8 mouse cellular contexts compared by ENCODE assay signal in the genomic region with DNA sequence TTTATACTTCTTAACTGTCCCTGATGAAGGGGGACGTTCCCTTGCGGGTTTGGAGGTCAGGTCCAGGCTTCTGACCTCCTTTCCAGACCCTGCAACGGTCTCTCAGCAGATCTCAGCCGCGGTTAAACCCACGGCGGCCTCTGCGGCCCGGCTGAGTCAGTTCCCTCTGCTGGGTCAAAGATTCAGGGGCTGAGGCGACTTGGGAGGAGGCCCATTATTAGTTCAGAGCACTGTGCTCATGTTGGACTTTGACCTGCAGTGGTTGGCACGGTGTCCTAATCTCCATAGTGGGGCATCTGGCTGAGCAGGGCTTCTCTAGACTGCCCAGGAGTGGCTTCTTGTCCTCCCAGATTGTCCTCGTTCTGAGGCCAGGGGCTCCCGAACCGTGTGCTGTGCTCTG. TPM values are rescaled to one million over a fixed set of nuclear protein-coding genes. Genes with fewer than 3 reads are reported as not detected.
A peak's percentile ranks its signal among the peaks of the same experiment; 100 is the strongest.
DNase-seq lines count a peak whose midpoint lies in the region; ATAC-seq and TF ChIP-seq lines count a peak whose summit lies in the region.

No protein-coding gene starts in this region.

- peak overlapping the region; percentile 81 for H3K9ac ChIP-seq in liver, adult 2 months (ENCODE audit: low read depth, low read length)
- peak overlapping the region; percentile 58 for H3K9ac ChIP-seq in embryonic facial prominence, embryonic 11.5 days (replicated peaks; ENCODE audit: low read length)
- H3K9ac ChIP-seq in hindbrain, embryonic 15.5 days, result peak overlapping the region; percentile 45
- H3K9ac ChIP-seq in liver, embryonic 13.5 days, result peak overlapping the region; percentile 74

- H3K4me2 ChIP-seq in embryonic facial prominence, embryonic 11.5 days (ENCODE audit: low read depth, low read length), result peak overlapping the region; percentile 87
- H3K4me2 ChIP-seq in hindbrain, embryonic 15.5 days, result peak overlapping the region; percentile 73
- peak overlapping the region; percentile 97 for H3K4me2 ChIP-seq in liver, embryonic 13.5 days

- peak overlapping the region; percentile 85 for H3K27ac ChIP-seq in liver, adult 2 months (replicated peaks; ENCODE audit: insufficient read depth, low read depth, low read length)
- no peak overlapping the region for H3K27ac ChIP-seq in embryonic facial prominence, embryonic 11.5 days (replicated peaks; ENCODE audit: low read depth, low read length)
- H3K27ac ChIP-seq in hindbrain, embryonic 15.5 days (replicated peaks), result peak overlapping the region; percentile 39
- no peak overlapping the region for H3K27ac ChIP-seq in liver, embryonic 13.5 days

- no peak for ATAC-seq in embryonic facial prominence, embryonic 11.5 days (replicated peaks; ENCODE audit: insufficient number of reproducible peaks, low FRiP score, low TSS enrichment, low read depth)
- ATAC-seq in hindbrain, embryonic 15.5 days (ENCODE audit: low FRiP score, low read depth), result no peak
- ATAC-seq in liver, embryonic 13.5 days (ENCODE audit: low read depth), result no peak

- H3K36me3 ChIP-seq in liver, adult 2 months (ENCODE audit: control insufficient read depth, insufficient read depth, low read length), result peaks cover 12% of the 10 kb centered on the region; the same call in 1 of the 2 replicates
- H3K36me3 ChIP-seq in embryonic facial prominence, embryonic 11.5 days (replicated peaks; ENCODE audit: control insufficient read depth, insufficient read depth, low read depth, low read length), result 0 out of 2 replicates have a peak, but pooled peaks cover 4% of the 10 kb centered on the region
- H3K36me3 ChIP-seq in hindbrain, embryonic 15.5 days, result peaks cover 22% of the 10 kb centered on the region
- peaks cover 25% of the 10 kb centered on the region for H3K36me3 ChIP-seq in liver, embryonic 13.5 days

- peak; percentile 93 for DNase-seq in liver, adult 2 months (ENCODE audit: extremely low read depth, low read depth, low spot score)
- no peak for DNase-seq in liver
- DNase-seq in embryonic facial prominence, embryonic 11.5 days (ENCODE audit: low spot score), result no peak
- DNase-seq in liver, embryonic 13.5 days, result no peak
- DNase-seq in neural tube, embryonic 10.5 days (ENCODE audit: extremely low spot score, low spot score), result peak; percentile 48
- no peak for DNase-seq in layer of hippocampus, adult 18-20 months (ENCODE audit: low spot score in 2 of 2)
- DNase-seq in left cerebral cortex, adult 8-10 months (ENCODE audit: low spot score in 2 of 2), result no peak

- no peak for TF ChIP-seq POLR2A in liver, adult 2 months (IDR thresholded peaks at IDR 0.05; ENCODE audit: extremely low read depth, insufficient read depth, low read length)

- peak overlapping the region; percentile 78 for H3K4me3 ChIP-seq in liver, adult 2 months (ENCODE audit: insufficient read depth, low read depth, low read length)
- H3K4me3 ChIP-seq in embryonic facial prominence, embryonic 11.5 days (ENCODE audit: low read depth, low read length), result peak overlapping the region; percentile 52
- peak overlapping the region; percentile 49 for H3K4me3 ChIP-seq in hindbrain, embryonic 15.5 days
- peak overlapping the region; percentile 67 for H3K4me3 ChIP-seq in liver, embryonic 13.5 days (replicated peaks)

- WGBS in liver, adult 2 months, result 4% methylated on average over 14 of the region's 14 CpGs
- 7% methylated on average over 14 of the region's 14 CpGs for WGBS in embryonic facial prominence, embryonic 11.5 days
- WGBS in hindbrain, embryonic 15.5 days, result 9% methylated on average over 14 of the region's 14 CpGs
- WGBS in liver, embryonic 13.5 days (ENCODE audit: insufficient replicate concordance), result 3% methylated on average over 14 of the region's 14 CpGs

- peaks cover 35% of the 10 kb centered on the region for H3K4me1 ChIP-seq in liver, adult 2 months (ENCODE audit: control insufficient read depth, insufficient read depth, low read length)
- no peaks in the 10 kb centered on the region for H3K4me1 ChIP-seq in embryonic facial prominence, embryonic 11.5 days (ENCODE audit: control insufficient read depth, insufficient read depth, low read length)
- H3K4me1 ChIP-seq in hindbrain, embryonic 15.5 days (replicated peaks), result peaks cover 36% of the 10 kb centered on the region
- peaks cover 84% of the 10 kb centered on the region for H3K4me1 ChIP-seq in liver, embryonic 13.5 days (replicated peaks)

- H3K9me3 ChIP-seq in embryonic facial prominence, embryonic 11.5 days (replicated peaks; ENCODE audit: control insufficient read depth, low read length), result no peaks in the 10 kb centered on the region
- no peaks in the 10 kb centered on the region for H3K9me3 ChIP-seq in hindbrain, embryonic 15.5 days
- no peaks in the 10 kb centered on the region for H3K9me3 ChIP-seq in liver, embryonic 13.5 days (replicated peaks)

- no peak for TF ChIP-seq CTCF in liver, adult 2 months (IDR thresholded peaks at IDR 0.05; ENCODE audit: low read depth, low read length)

- no peaks in the 10 kb centered on the region for H3K27me3 ChIP-seq in liver, adult 2 months (ENCODE audit: control insufficient read depth, insufficient read depth, low read length)
- H3K27me3 ChIP-seq in embryonic facial prominence, embryonic 11.5 days (ENCODE audit: control insufficient read depth, insufficient read depth, low read length), result no peaks in the 10 kb centered on the region
- H3K27me3 ChIP-seq in hindbrain, embryonic 15.5 days, result peaks cover 8% of the 10 kb centered on the region
- peaks cover 22% of the 10 kb centered on the region for H3K27me3 ChIP-seq in liver, embryonic 13.5 days

- peaks cover 18% of the 10 kb centered on the region; the same call in 1 of the 2 replicates for H3K79me2 ChIP-seq in liver, adult 2 months (ENCODE audit: control insufficient read depth, insufficient read depth, low read length)

RNA-seq across cellular contexts. Expression of a gene that starts 1.2 kb away (rescaled TPM):
- 25.6 and 42.6 TPM in 2 replicates for total RNA-seq in liver, adult 2 months (2014; rRNA removed)
- 65.5 and 66.9 TPM in 2 replicates for polyA plus RNA-seq in liver, adult 2 months (2012; rRNA removed)
- polyA plus RNA-seq in embryonic facial prominence, embryonic 11.5 days (2014; fragmentation: Nextera tagmentation; extraction: Ambion mirVana), result 15.5 and 16.4 TPM in 2 replicates
- 31.6 and 35.1 TPM in 2 replicates for polyA plus RNA-seq in hindbrain, embryonic 15.5 days (2015; fragmentation: Nextera tagmentation; extraction: Ambion mirVana)
- 5.9 and 7.1 TPM in 2 replicates for polyA plus RNA-seq in liver, embryonic 13.5 days (2015; fragmentation: Nextera tagmentation; extraction: Ambion mirVana)
- 10 to 100 TPM; 29.3 to 31.2 TPM for total RNA-seq in layer of hippocampus, adult 18-20 months (2021)
- total RNA-seq in left cerebral cortex, adult 8-10 months (2022), result 10 to 100 TPM; 35.6 to 41.8 (median 38.0) TPM

RNA-seq across cellular contexts. Expression of a gene that starts 8.1 kb away (rescaled TPM):
- 969 and 1,006 TPM in 2 replicates for total RNA-seq in liver, adult 2 months (2014; rRNA removed)
- polyA plus RNA-seq in liver, adult 2 months (2012; rRNA removed), result 245 and 258 TPM in 2 replicates
- 888 and 938 TPM in 2 replicates for polyA plus RNA-seq in embryonic facial prominence, embryonic 11.5 days (2014; fragmentation: Nextera tagmentation; extraction: Ambion mirVana)
- 747 and 837 TPM in 2 replicates for polyA plus RNA-seq in hindbrain, embryonic 15.5 days (2015; fragmentation: Nextera tagmentation; extraction: Ambion mirVana)
- polyA plus RNA-seq in liver, embryonic 13.5 days (2015; fragmentation: Nextera tagmentation; extraction: Ambion mirVana), result 1,120 and 1,164 TPM in 2 replicates
- total RNA-seq in layer of hippocampus, adult 18-20 months (2021), result 100 to 1,000 TPM; 925 to 946 TPM
- total RNA-seq in left cerebral cortex, adult 8-10 months (2022), result 1,000 to 10,000 TPM in 2 of 4 experiments, 100 to 1,000 TPM in 2; 852 to 1,038 (median 940) TPM

RNA-seq across cellular contexts. Expression of a gene that starts 50.8 kb away (rescaled TPM):
- total RNA-seq in liver, adult 2 months (2014; rRNA removed), result not detected in 2 replicates
- polyA plus RNA-seq in liver, adult 2 months (2012; rRNA removed), result 0.13 TPM in 1 of 2 replicates, not detected in the other
- polyA plus RNA-seq in embryonic facial prominence, embryonic 11.5 days (2014; fragmentation: Nextera tagmentation; extraction: Ambion mirVana), result 1.4 and 1.6 TPM in 2 replicates
- polyA plus RNA-seq in hindbrain, embryonic 15.5 days (2015; fragmentation: Nextera tagmentation; extraction: Ambion mirVana), result 2.5 and 3.1 TPM in 2 replicates
- polyA plus RNA-seq in liver, embryonic 13.5 days (2015; fragmentation: Nextera tagmentation; extraction: Ambion mirVana), result 0.06 TPM in 1 of 2 replicates, not detected in the other
- 1 to 10 TPM; 1.6 to 2.1 TPM for total RNA-seq in layer of hippocampus, adult 18-20 months (2021)
- total RNA-seq in left cerebral cortex, adult 8-10 months (2022), result 1 to 10 TPM; 1.7 to 3.0 (median 2.5) TPM

Comparison
In these comparisons a context has a peak if more than half of its experiments do, and no peak if none do; other contexts are left out.
1. DNase-seq: peak in liver, adult 2 months (single experiment) and neural tube, embryonic 10.5 days (single experiment); none in liver (single experiment), embryonic facial prominence, embryonic 11.5 days (single experiment), liver, embryonic 13.5 days (single experiment), layer of hippocampus, adult 18-20 months (0 of 2) and left cerebral cortex, adult 8-10 months (0 of 2).
2. H3K27ac ChIP-seq: peak in liver, adult 2 months (single experiment) and hindbrain, embryonic 15.5 days (single experiment); none in embryonic facial prominence, embryonic 11.5 days (single experiment) and liver, embryonic 13.5 days (single experiment).
3. Peak in every context shown above with its lines, with median percentiles within 50 percentile points of each other: H3K4me3 ChIP-seq, H3K9ac ChIP-seq and H3K4me2 ChIP-seq.